Mouse (Mus musculus) cerebellum, postnatal 36 days (tissue): ENCODE data around the gene Cd22.
A peak's percentile ranks its signal among the peaks of the same experiment; 100 is the strongest.
"Not testable (repeated sequence)": the region's sequence is repeated elsewhere in the genome, so short reads cannot be mapped to it uniquely, and the experiment has no call there.

ENCODE experiments used
- DNase-seq, 2 experiments: peaks; one replicate each; pipeline ENCODE4 v3.0.0; 2021 to 2022; ENCODE audit warnings: mixed read lengths in 2 of 2

The Cd22 gene

DNA sequence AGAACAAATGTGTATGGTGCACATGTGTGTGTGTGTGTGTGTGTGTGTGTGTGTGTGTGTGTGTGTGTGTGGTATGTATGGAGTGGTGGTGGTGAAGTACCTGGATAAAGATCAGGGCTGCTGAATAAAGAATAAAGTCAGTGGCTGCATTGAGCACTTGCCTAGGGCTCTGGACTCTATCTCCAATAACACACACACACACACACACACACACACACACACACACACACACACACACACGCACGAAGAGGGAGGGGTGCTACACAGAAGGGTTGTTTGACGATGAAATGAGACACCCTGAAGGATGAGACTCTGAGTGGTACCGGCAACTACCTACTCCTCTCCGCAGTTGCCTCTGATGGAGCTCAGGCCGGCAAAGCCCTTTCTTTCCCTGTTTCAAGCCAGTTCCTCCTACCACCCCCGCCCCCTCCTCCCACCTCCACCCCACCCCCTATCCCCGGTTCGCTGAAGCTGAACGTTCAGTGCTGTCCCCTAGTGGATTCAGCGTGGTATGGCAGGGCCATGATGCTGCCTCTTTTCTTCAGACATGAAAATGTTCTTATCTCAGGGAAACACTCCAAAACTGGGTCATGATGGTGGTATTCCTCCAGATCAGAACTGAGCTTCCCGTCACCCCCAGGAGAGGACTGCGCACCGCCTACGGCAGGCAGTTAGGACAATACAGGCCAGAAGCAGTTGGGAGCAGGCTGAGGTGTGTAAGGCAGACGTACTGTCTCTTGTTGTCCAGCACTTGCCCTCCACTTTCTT lies 20.3 kb downstream of the Cd22 start:
- DNase-seq = peak; percentile 45 to 48

DNA sequence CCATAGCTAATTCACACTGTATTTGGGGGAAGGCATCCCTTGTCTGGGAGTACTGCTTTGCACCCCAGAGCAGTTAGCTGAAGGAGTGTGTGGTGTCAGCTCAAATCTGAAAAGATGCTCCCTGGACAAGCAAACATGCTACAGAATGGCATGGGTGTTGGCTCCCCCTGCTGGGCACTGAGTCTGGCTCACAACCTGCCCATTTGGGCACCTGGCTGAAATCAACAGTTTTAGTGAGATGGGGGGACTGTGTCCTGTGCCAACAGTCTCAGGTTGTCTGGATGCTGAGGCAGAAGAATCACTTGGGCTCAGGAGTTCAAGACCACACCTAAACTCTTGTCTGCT lies 20.9 kb downstream of the Cd22 start:
- DNase-seq = peak; percentile 60 to 62

DNA sequence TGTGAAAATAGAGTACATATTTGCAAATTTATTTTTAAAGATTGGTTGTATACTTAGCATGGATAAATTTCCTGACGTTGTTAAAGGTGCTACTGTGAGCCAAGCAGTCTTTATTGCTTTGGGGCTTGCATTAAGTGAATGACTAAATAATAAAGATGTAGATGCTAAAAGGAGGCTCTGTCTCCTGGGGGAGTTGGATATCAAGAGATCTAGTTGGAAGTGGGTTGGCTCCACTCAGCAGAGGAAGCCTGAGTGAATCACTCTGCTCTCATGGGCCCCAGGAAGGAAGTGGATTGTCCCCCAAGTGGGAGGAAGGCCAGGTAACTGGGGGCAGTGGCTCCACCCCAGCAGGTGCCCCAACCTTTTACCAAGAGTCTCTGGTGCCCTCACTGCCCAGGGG lies 22.4 kb downstream of the Cd22 start:
- DNase-seq = no peak

DNA sequence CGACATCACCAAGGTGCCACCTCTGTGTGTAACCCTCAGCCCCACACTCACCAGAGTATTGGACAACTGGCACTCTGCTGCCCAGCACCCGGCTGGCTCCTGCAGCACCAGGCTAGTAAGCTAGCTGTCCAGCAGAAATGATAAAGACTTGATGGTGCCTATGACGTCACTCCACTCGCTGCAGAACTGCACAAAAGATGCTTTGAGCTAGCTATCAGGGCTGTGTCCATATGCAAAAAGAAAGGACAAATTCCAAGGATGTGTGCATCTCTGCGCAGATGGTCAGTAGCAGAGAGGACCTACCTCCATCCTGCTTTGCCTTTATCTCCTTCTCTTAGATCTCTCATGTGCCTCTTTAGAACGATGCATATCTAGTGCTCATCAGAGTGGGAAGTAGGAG lies 24.1 kb downstream of the Cd22 start, which contains the start of gene Ffar3:
Gene Ffar3 (minus strand): TSS at position 101 of the 400 bp plus-strand sequence.
- DNase-seq = no peak

DNA sequence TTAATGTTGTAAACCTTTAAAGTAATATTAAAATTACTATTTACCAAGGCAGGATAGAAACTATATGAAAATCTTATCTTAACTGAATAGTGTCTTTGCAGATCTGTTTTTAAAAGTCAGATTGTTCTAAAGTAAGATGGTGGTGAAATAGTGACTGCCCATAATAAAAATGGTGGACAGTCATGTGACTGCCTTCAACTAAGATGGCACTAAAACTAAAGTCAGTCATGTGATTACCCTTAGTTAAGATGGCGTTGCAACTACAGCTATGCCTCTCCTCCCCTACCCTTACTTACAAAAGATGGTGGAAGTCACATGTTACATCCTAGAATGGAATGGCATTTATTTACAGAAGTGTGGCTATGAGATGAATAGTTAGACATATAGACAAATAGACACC lies 28.7 kb downstream of the Cd22 start:
- DNase-seq = no peak

DNA sequence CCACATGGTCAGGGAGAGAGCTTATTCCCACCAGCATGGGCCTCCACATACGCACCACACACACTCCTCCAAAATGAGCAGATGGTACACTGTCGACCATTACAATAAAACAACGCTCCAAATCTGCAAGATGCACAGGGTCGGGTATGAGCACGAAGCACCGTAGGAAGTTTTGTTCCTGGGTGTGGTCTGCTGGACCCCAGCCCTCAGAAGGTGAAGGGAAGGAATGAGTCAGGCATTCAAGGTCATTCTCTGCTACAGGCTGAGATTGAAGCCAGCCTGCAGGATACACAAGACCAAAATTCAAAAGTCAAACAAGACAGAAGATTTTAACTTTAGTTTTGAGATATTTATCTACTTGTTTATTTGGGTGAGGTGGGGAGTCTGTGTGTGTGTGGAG lies 32.2 kb downstream of the Cd22 start:
- DNase-seq = no peak

DNA sequence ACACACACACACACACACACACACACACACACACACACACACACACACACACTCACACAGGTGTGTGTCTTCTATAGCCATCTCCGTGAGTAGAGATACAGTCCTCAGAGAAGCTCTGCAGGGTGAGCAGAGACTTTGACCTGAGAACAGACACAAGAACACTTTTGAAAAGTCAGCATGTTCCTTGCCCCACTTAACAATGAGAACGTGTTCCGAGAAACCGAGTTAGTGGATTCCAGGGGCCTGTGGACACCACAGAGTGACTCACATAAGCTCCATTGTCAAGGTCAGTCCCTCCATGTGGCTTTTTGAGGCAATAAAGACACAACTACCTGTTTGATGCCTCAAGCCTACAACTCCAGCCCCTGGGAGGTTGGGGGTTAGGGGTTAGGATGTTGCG lies 32.8 kb downstream of the Cd22 start:
- DNase-seq = no peak

DNA sequence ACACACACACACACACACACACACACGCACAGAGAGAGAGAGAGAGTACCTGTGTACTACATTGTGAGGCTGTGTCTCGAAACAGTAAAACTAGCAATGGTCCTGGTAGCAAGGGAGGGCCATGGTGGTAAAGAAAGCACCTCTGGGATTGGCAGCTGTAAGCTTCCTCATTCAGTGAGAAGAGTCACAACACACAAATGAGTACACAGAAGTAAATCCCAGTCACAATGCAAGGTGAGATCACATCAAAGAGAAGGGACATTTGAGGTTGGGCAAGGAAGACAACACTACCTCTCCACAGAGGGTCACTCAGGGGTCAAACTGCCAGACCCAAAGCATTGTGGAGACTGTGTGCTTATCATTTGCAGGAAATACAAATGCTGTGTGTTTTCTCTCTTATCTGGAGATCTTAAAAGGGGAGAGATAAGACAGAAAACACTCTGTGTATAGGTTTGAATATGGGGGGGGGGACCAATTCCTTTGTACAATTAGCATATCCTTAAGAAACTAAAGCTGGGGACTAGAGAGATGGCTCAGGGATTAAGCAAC lies 33.6 kb downstream of the Cd22 start:
- DNase-seq = no peak

DNA sequence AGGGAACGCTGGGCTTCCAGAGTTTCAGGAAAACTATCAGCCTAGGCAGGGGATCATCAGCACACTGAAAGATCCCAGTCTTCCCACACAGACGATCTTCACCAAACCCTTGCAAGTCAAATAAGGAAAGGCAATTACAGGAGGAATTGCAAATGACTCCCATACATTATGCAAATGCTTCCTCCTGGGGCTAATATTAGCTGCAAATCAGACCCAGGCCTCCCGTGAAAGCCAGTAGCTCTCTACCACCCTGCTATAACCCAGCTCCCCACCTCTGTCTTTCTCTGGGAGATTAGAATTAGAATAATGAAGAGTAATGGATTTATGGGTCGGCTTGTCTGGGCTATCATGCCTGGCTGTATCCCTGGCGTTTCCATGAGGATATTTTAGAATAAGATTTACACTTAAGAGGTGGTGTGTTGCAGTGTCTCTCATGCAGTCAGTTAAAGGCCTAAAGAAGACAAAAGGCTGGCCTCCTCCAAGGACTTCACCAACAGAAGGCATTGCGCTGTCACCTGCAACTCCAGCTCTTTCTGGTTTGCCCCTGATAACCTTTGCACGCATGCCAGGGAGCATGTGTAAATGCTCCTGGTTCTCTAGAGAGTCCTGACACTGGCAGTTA lies 35.4 kb downstream of the Cd22 start:
- DNase-seq = no peak

DNA sequence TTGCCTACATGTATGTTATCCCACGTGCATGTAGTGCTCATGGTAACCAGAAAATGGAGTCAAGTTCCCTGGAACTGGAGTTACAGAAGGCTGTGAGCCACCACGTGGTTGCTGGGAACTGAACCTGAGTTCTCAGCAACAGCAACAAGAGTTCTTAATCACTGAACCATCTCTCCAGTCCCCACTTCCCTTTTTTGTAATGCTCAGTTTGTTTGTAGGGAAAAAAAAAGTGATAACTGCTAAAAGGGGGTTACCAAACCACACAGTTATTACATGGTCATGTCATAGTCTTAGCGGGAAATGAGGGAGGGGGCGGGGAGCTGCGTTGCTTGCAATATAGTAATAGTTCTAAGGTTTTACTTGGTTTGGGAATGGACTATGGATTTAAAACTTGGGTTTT lies 38.0 kb downstream of the Cd22 start:
- no peak for DNase-seq

DNA sequence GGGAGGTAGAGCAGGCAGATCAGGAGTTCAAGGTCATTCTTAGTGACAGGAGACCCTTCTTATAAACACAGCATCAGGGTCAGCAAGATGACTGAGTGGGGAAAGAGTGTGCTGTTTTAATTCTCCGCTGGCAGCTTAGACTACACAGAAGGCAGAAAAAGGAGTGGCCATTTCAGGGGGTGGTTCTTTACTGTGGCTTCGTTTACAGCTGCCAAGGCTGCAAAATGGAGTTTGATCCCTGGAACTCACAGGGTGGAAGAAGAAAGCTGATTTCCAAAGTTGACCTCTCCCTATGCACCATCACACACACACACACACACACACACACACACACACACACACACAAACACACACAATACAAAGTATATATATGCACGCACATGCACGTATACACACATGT lies 38.8 kb downstream of the Cd22 start:
- no peak for DNase-seq

DNA sequence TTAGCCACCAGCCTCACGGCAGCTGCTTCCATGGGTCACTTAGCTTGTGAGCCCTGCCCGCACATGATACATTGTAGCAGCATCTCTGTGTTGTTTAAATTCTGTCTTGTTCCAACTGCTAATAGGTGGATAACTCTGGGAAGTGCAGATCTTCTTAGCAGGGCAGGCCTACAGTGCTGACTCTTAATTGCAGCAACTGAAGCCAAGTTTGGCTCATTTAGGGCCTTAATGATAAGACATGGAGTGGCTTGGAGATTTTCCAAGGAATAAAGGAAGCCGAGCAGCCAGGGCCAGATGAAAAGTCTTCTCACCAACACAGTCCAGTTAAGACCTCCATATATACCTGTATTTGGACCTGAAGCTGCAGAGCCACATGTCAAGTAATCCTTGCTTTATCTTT lies 39.8 kb downstream of the Cd22 start:
- no peak for DNase-seq

DNA sequence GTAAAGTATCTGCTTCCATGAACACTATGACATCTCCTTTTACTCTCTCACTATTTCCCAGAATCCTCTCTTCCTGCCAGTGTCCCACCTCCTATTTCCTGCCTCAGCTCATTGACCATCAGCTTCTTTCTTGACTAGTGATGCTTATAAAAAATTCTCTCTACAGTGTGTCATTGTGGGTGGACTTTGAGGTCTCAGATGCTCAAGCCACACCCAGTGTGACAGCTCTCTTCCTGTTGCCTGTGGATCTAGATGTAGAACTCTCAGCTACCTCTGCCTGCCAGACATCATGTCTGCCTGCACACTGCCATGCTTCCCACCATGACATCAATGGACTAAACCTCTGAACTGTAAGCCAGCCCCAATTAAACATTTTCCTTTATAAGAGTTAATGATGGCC lies 42.9 kb downstream of the Cd22 start:
- DNase-seq = no peak

DNA sequence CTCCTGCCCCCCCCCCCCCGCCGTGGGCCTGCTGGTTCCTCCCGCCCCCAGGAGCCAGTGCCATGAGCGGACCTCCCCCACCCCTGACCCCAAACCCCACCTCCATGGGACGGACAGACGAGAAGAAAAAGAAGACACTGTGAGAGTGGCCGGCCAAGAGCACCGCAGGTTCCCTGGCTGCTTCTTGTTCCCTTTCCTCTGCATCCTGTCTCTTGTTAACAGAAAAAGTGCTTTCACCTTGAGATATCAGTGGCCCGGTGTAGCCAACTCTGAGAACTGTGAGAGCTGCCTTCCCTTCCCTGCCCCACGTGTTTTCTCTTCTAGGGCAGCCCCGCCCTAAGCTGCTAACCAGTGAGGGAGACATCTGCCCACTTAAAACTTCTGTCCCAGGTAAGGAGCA lies 47.5 kb downstream of the Cd22 start:
- not testable (repeated sequence) for DNase-seq

DNA sequence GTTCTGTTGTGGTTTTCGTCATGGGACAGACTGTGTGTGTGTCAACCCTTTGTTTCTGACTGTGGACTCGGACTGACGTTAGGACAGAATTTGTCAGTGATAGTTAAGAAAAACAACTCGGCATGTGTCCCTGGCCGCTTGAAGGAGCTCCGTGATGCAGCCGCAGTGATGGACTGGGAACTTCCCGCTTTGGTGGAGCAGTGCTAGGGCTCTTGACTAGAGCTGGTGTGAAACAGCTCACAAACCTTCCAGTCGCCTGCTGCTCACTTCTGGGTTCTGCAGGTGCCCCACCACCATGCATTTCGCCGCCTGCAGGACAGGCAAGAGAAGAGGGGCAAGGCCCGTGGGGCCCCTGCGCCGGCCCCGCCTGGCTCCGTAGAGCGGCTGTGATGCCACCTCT lies 47.9 kb downstream of the Cd22 start:
- DNase-seq = no peak

DNA sequence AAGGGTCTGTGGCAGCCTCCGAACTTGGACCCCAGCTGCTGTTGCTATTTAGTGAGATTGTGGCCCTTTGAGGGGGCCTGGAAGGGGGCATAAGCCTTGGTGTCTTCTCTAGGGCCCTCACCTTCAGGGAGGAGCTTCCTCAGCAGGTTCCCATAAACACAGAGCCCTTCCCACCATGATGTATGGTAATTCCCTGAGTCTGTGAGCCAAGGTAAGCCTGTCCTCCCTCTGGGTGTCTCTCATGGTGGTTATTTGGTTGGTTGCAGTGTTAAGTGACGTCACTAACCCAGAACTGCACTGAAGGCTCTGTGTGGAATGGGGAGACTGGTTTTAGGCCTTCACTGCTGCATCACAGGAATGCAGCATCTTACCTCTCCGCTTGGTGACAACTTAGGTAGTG lies 50.7 kb downstream of the Cd22 start:
- DNase-seq = no peak

DNA sequence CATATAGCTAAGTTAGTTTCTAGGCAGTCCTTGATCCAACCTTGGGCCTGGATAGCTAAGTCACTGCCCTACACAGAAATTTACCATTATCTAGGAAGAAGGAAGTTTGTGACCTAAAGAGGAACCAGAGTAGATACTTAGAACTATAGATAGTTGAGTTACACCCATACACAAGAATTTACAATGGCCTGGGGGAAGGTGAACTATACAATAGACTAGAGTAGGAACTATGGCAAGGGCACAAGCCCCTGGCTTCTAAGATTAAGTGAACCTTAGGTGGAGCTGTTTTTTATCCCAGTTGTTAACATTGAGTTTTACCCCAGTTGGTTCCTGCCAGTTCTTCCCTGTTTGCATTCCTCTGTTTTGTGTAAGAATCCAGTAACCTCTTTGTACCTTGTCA lies 51.3 kb downstream of the Cd22 start:
- DNase-seq = not testable (repeated sequence)

DNA sequence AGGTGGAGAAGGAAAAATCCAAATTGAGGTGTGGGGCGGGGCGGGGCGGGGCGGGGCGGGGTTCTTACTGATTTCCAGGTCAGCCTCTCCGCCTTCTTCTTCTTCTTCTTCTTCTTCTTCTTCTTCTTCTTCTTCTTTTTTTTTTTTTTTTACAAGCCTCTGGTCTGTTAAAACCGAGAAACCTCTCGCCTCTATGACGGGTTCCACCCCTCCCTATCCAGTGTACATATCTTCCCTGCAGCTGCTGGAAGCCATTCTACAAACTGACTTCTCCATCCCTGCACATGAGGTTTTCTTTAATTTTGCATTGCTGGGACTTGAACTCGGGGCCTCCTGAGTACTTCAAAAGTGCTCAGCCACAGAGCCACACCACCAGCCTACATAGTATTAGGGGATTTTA lies 53.5 kb downstream of the Cd22 start:
- no peak for DNase-seq

DNA sequence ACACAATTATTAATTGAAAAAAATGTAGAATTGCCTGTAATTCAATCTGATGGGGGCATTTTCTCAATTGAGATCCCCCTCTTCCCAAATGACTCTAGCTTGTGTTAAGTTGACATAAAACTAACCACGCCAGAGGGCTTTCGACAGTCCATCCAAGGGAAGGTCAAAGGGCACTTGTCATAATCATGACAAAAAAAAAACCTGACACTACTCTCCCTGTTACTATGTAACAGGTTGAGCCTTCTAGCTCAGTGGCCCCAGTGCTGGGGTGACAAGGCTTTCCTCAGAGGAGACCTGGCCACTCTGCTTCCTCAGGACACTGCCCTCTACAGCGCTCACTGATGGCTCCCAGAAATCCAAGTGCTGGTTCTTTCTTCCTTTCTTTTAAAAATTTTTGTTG lies 55.8 kb downstream of the Cd22 start:
- DNase-seq = no peak

DNA sequence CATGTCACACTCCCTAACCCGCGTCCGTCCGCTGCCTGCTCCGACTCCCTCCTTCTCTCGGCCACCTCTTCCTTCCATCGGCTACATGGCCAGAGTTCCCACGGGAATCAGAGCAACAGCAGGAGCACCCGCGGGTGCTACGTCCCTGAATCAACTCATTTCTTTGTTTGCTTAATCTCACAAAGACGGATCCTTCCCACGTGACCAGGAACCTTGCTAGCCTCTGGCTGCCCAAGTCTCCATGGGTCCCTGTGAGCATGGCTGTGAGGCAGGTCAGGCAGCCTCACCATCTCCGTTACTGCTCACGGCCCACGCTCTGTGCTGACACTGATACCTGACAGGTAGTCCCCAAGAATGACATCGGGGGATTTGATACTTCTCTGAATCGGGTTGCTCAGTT lies 56.5 kb downstream of the Cd22 start, which contains the start of gene Ffar2:
Gene Ffar2 (minus strand): TSS at position 101 of the 400 bp plus-strand sequence.
- DNase-seq = no peak

DNA sequence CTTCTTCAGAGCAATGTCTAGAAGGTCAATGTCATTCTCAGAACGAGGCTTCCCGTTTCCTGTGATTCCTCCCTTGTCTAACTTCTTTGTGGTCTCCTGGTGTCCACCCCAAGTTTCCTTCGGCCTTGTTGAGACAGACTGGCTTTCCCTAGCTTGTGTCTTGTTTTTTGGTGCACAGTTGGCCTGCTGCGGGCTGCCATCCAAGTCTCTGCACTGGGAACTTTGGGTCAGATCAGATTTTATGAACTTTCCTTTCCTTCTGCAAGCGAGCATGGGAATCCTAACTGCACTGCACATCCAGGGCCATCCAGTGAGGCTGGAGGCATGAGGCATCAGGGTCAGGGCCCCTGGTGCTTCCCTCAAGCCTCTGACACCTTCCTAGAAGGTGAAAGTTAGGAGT lies 58.6 kb downstream of the Cd22 start:
- DNase-seq = no peak

DNA sequence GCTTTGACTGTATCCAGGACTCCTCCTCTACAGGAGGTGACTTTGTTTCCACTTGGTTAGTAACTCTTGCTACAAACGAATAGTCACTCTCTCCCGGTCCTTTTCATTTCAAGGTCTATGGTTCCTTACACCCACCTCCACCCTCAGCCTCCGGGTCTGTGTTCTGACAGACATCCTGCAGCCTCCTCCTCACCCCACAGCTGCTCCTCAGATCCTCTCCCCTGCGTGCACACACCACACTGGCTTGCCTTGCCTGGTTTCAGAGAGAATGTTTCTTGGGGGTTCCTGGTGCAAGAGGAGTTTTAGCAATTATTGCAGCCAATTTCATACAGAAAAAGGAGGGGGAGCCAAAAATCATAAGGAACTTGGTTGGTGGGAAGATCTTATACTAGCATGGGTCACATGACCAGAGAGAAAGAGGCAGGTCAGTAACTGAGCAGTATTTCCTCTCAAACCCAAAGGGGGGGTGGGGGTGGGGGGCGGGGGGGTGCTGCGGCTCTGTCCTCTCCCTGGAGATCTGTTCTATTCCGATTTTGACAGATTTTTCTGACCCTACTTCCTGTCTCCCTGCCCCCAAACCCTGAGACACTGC lies 59.2 kb downstream of the Cd22 start:
- no peak for DNase-seq

DNA sequence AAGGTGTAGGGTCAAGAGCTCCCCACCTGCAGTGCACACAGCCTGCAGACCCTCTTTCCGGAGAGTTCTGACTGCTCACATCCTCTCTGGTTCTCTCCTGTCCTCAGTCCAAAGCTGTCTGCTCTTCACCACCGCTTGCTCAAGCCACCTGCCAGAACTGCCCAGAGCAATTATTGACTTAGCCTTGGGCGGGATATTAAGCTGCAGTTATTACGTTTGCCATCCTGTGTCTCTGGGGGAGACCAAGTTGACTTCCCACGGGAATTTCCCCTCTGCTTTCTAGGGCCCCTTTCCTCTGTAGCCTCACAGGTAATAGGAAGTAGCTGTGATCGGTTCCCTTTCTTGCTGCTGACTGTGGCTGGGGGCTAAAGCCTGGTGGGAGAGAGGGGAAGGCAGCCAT lies 60.0 kb downstream of the Cd22 start:
- no peak for DNase-seq
